Mouse (Mus musculus): ENCODE results near the gene Serpine3.

DNA sequence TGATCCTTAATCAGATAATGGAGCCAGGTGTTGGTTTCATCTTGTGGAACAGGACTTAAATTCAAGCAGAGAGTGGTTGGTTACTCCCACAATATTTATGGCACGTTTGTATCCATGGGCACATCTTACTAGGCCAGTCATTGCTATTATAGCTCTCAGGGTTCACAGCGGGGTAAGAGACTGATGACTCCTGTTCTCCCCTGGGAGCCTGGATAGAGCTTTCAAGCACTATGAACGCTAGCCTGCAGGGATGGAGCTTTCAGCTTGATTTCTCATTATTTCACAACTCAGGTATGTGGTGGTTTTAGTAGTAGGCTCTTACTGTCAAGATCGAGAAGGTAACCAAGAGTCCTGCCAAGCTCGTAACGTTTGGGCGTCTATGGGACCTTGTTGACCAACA lies 7.5 kb upstream of the Serpine3 start:
- no peak for TF ChIP-seq GATA1 (IDR thresholded peaks at IDR 0.05; ENCODE audit: borderline replicate concordance, low read length)
- no peak for TF ChIP-seq FLI1 (IDR thresholded peaks at IDR 0.05; ENCODE audit: low read length)

Data from megakaryocyte, embryonic 14.5 days (primary cell).